Comparison of ENCODE assay signal across 34 mouse cellular contexts in genomic region chr3:52351901-52352300, GRCm38 (mm10).
"Had no signal": no experiment of that assay in that cellular context is flagged by ENCODE, and none has a peak within 500 bp of the region (broad histone marks: within the 10 kb centered on the region; RNA-seq: fewer than 3 reads in every experiment).

No protein-coding gene starts in this region.

- H3K27me3 ChIP-seq: heart, embryonic 12.5 days; heart, embryonic 13.5 days; heart, embryonic 15.5 days; hindbrain, embryonic 12.5 days; hindbrain, embryonic 13.5 days; hindbrain, embryonic 15.5 days; intestine, embryonic 15.5 days; kidney, embryonic 15.5 days had no signal

- H3K4me1 ChIP-seq: hindbrain, embryonic 12.5 days; hindbrain, embryonic 15.5 days had no signal

- H3K4me2 ChIP-seq: heart, embryonic 11.5 days; heart, embryonic 12.5 days; heart, embryonic 13.5 days; heart, embryonic 15.5 days; hindbrain, embryonic 12.5 days; hindbrain, embryonic 13.5 days; hindbrain, embryonic 14.5 days; hindbrain, embryonic 15.5 days; intestine, embryonic 15.5 days; kidney, embryonic 15.5 days had no signal

- H3K36me3 ChIP-seq: heart, embryonic 12.5 days; heart, embryonic 15.5 days; hindbrain, embryonic 10.5 days; hindbrain, embryonic 12.5 days; hindbrain, embryonic 13.5 days; hindbrain, embryonic 15.5 days; intestine, embryonic 15.5 days; kidney, embryonic 15.5 days had no signal

- H3K4me3 ChIP-seq: heart, embryonic 12.5 days; heart, embryonic 13.5 days; heart, embryonic 15.5 days; hindbrain, embryonic 10.5 days; hindbrain, embryonic 12.5 days; hindbrain, embryonic 13.5 days; hindbrain, embryonic 15.5 days; intestine, embryonic 15.5 days; kidney, embryonic 15.5 days; layer of hippocampus, adult 2 months; left cerebral cortex, adult 2 months had no signal

- DNase-seq: heart, postnatal 10 days; heart, postnatal 14 days; heart, postnatal 36 days; heart, postnatal 4 days; kidney, adult 11 months; kidney, adult 18-20 months; kidney, adult 2 months; kidney, adult 8-10 months; kidney, adult 9 months; kidney, postnatal 10 days; kidney, postnatal 14 days; kidney, postnatal 25 days; kidney, postnatal 36 days; kidney, postnatal 4 days; layer of hippocampus, adult 9-11 months; layer of hippocampus, postnatal 36 days had no signal

- H3K27ac ChIP-seq: heart, embryonic 13.5 days; heart, embryonic 15.5 days; hindbrain, embryonic 10.5 days; hindbrain, embryonic 12.5 days; hindbrain, embryonic 13.5 days; hindbrain, embryonic 14.5 days; hindbrain, embryonic 15.5 days; hindbrain, postnatal 0 days; intestine, embryonic 15.5 days; kidney, embryonic 15.5 days; kidney, postnatal 0 days; layer of hippocampus, adult 2 months; left cerebral cortex, adult 2 months had no signal

- H3K9me3 ChIP-seq: heart, embryonic 12.5 days; heart, embryonic 13.5 days; heart, embryonic 15.5 days; hindbrain, embryonic 10.5 days; hindbrain, embryonic 12.5 days; hindbrain, embryonic 13.5 days; hindbrain, embryonic 15.5 days; intestine, embryonic 15.5 days; kidney, embryonic 15.5 days had no signal

- ATAC-seq: hindbrain, embryonic 16.5 days; hindbrain, postnatal 0 days; intestine, embryonic 15.5 days; intestine, embryonic 16.5 days; intestine, postnatal 0 days had no signal

- H3K9ac ChIP-seq: heart, embryonic 12.5 days; heart, embryonic 13.5 days; heart, embryonic 15.5 days; hindbrain, embryonic 12.5 days; hindbrain, embryonic 13.5 days; hindbrain, embryonic 14.5 days; hindbrain, embryonic 15.5 days; intestine, embryonic 15.5 days; kidney, embryonic 15.5 days had no signal
